Mouse (Mus musculus) heart, adult 2 months (tissue): ENCODE data around the gene Kirrel3.

Source experiments
- CTCF ChIP-seq: fragments of 200-600 bp; IDR thresholded peaks from 2 replicates; pipeline ENCODE4 v1.8.1; 2022; ENCODE audit warnings: antibody characterized with exemption, mild to moderate bottlenecking, moderate library complexity
- EP300 ChIP-seq: fragments of 200-500 bp; IDR thresholded peaks from 2 replicates; pipeline ENCODE4 v1.6.1; 2011; ENCODE audit warnings: low read depth, low read length, control low read depth; ENCODE audit not compliant: insufficient read depth
- POLR2A ChIP-seq: fragments of 200-500 bp; IDR thresholded peaks from 2 replicates; pipeline ENCODE4 v1.6.1; 2011; ENCODE audit warnings: mild to moderate bottlenecking, low read depth, low read length, control low read depth; ENCODE audit not compliant: insufficient read depth

GRCm38 (mm10) chr9:34758925-34759324 is 273.2 kb downstream of the Kirrel3 start:
- TF ChIP-seq POLR2A (no peak), CTCF (no peak), EP300 (no peak)
